Mouse (Mus musculus) retina, adult 2 months (tissue): ENCODE measurements around the gene Tbkbp1.

Experiments used
- DNase-seq: peaks from one replicate; pipeline ENCODE4 v3.0.0-alpha.2; 2012; ENCODE audit warnings: low read depth, low spot score

Gene Tbkbp1

DNA sequence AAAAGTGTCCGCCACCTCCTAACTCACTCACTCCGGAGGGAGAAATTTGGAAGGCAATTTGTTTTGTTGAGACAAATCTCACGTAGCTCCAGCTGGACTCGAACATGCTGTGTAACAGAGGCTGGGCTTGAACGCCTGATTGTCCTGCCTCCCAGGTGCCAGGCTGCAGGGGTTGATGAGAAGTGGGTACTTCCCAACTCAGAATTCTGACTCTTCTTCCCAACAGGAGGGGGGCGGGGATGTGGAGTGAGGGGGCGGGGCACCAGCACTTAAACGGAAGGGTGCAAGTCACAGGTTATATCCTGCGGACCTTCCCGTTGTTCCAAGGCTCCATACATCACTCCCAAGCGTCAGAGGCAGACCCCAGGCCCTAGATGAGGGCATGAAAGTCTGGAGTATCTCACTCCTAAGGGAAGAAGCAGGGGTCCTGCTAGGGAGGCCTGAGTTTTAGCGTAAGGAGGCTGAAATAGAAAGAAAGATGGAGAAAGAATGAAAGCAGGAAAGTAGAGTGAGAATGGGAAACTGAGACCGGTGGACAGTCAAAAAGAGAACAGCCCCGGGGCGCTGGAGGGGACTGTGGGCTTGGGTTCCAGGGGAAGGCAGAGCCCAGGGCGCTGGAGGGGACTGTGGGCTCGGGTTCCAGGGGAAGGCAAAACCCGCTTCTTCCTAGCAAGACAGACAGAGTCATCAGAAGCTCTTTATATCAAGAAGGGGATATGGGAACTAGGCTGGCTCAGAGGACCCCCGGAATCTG, 23.6 kb downstream of the Tbkbp1 start:
- no peak for DNase-seq

DNA sequence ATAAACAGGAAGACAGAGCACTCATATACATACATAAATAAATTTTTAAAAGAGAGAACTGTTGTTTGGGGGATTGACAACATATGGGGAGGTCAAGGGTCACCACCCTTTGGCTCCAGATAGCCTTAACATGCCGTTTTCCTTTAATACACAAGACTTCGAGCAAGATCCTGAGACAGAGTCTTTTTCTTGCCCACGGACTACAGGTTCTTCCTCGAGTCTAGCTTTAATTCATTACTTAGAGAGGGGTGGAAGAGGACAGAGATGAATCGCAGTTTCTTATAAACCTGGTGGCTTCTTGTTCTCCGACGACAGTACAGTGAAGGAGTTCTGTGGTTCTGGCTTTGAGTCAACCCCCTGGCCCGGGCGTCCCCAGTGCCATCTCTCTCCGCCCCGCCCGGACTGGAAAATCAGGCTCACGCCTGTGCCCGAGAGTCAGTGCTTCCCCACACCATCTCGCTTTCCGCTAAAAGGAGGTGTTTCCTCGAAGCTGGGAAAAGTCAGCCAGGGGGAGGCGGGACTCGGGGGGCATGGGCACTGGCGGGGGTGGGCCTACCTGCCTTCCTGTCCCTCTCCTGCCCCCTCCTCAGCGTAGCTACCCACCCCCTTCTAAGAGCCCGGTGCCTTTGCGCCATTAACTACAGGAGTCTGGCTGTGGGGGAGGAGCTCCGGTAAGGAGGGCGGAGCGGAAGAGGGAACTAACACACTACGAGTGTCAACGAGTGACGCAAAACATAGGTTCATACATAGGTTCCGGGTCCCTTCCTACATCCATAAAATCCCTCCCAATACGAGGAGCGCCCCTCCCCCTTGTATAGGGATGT, 24.4 kb downstream of the Tbkbp1 start:
- DNase-seq: no peak

DNA sequence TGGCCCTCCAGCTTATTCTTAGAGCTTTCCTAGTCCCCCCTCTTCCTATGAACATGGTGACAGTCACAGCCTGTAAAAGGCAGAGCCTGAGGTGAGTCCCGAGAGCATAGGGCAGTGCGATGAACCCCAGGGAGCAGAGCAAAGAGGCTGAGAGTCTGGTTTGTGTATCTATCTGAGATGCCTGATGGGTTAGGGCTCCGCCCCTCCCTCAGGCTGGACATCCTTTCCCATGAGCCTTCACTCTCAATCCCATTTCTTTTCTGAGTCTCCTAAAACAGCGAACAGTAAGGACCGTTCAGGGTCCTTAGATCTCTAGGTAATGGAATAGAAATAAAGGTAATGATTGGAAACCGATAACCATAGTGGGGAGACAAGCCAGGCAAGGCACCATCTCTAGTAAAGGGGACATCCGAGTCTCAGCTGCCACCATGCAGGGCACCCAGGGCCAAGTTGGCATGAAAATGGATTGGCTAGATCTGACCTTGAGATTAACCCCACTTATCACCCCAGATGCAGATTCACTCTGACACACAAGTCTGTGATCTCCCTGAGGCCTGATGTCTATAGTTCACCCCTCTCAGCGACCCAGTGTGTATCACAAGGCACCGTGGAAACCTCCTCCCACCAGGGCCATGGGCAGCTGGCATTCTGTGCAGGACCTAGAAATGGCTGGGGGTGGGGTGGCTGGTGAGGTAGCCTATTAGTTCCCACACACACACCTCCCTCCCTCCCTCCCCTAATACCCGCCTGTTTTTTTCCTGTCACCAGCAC, 26.8 kb downstream of the Tbkbp1 start:
- no peak for DNase-seq

GRCm38 (mm10) chr11:97123282-97123890, 27.9 kb downstream of the Tbkbp1 start:
- DNase-seq: no peak

- no peak for DNase-seq
Measured at GRCm38 (mm10) chr11:97120641-97121040, 30.7 kb downstream of the Tbkbp1 start.

GRCm38 (mm10) chr11:97120221-97120620, 31.1 kb downstream of the Tbkbp1 start:
- no peak for DNase-seq

GRCm38 (mm10) chr11:97115797-97116196, 35.5 kb downstream of the Tbkbp1 start:
- no peak for DNase-seq

- no peak for DNase-seq
Measured at GRCm38 (mm10) chr11:97114671-97115601, 36.4 kb downstream of the Tbkbp1 start, which contains the start of gene Tbx21. Gene Tbx21 (minus strand): TSS chr11:97115331.

- no peak for DNase-seq
Measured at GRCm38 (mm10) chr11:97112519-97113125, 38.7 kb downstream of the Tbkbp1 start.

GRCm38 (mm10) chr11:97108976-97109375, 42.3 kb downstream of the Tbkbp1 start:
- DNase-seq: no peak

- no peak for DNase-seq
Measured at GRCm38 (mm10) chr11:97104091-97104483, 47.2 kb downstream of the Tbkbp1 start.

DNA sequence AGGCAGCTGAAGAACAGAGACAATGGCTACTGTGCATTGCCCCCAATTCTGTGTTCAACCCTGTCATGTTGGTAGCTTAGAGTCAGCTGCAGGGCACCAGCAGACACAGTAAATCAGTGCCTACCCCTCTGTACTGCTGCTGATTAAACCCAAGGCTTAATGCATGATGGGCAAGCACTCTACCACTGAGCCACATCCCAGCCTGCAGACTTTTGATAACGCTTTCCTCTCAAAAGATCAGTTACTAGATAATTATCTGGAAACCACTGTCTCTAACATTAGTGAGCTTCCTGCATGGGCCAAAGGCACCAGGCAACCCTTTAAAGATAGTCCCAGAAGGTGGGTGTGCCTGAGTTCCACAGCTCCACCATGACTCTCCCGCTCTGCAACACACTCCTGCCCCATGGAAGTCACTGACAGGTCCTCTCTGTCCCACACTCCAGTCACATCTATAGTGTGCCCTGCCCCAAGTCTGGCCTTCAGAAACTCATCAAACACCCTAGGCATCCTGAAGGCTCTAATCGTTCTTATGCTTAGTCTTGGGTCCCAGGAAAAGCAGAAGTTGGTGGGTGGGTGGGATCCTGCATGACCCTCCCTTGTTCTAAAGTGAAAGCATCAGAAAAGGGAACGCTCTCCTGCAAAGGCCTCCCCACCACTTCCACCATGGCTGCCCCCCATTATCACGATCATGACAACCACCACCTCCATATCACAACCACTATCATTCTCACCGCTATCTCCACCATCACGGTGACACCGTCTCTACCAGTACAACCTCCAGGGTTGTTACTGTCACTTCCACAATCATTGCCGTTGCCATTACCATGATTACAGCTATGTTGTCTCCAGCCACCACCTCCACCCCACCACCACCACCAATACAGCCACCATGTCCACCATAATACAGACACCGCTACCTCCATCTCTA, 47.9 kb downstream of the Tbkbp1 start:
- no peak for DNase-seq

DNA sequence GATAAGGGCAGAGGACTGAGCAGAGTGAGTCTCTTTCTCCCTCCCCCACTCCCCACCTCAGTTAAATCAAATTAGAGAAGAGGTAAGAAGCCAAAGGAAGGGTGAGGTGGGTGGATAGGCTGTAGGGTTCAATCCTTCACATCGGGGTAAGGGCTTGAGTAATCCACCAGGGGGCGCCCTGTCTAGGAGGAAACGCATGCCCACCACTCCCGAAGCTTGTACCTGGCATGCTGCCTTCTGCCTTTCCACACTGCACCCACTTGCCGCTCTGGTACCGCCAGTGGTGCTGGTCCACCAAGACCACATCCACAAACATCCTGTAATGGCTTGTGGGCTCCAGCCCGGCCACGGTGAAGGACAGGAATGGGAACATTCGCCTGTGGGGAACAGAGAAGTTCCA, 49.6 kb downstream of the Tbkbp1 start:
- DNase-seq: no peak

DNA sequence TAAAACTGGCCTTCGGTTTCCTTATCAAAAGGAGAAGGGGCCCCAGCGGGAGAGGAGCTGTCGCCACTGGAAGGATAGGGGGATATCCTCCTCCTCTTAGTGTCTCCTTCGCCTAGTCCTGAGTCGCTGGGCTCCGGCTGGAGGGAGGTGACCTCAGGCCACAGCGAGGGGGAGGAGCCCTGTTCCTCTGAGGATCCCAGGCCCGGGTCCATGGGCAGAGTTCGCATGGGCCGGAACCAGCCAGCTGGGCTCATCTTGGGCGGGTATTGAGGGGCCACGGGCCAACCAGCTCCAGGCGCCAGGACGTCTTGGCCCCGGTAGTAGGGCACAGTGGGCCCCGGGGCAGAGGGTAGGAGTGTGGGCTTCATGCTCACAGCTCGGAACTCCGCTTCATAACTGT, 52.5 kb downstream of the Tbkbp1 start:
- no peak for DNase-seq

GRCm38 (mm10) chr11:97094600-97094999, 56.7 kb downstream of the Tbkbp1 start:
- DNase-seq: no peak

- no peak for DNase-seq
Measured at GRCm38 (mm10) chr11:97086365-97086764, 64.9 kb downstream of the Tbkbp1 start.
